ENCODE assay signal across 15 mouse cellular contexts in the genomic region with DNA sequence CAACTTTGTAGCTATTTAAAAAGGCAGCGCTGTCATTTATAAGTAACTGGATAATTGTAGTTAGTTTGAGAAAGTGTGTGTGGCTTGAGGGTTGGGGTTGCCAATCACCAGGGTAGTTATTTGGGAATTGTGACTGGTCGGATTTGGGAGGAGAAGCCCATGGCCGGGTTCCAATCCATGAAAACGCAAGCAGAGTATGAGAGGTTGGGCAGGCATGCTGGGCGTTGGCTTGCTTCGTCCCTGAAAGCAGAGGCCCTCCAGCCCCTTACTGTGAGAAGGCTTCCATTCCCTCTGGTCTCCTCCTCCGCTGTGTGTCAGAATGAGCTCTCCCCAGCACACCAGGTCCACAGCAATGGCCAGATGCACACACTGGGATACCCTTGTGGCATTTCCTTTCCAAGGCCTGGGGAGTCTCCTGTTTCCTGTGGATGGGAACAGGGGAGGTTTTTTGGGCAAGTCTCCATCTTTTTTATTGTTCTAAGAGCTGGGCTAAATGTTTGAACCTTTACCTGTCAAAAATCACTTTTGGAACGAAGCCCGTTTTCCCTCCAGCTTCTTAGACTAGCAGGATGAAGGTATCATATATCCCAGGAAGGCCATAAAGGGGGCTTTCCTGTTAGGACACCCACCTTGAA. TPM values are rescaled to one million over a fixed set of nuclear protein-coding genes. Genes with fewer than 3 reads are reported as not detected.
A peak's percentile ranks its signal among the peaks of the same experiment; 100 is the strongest.
DNase-seq lines count a peak whose midpoint lies in the region; ATAC-seq lines count a peak whose summit lies in the region.
"Had no signal": no experiment of that assay in that cellular context is flagged by ENCODE, and none has a peak within 500 bp of the region (broad histone marks: within the 10 kb centered on the region; RNA-seq: fewer than 3 reads in every experiment).

No protein-coding gene starts in this region.

- no peak overlapping the region for H3K9ac ChIP-seq in embryonic facial prominence, embryonic 14.5 days (ENCODE audit: low read depth, low read length)
- H3K9ac ChIP-seq in heart, embryonic 16.5 days (ENCODE audit: low read length) = no peak overlapping the region
- H3K9ac ChIP-seq in limb, embryonic 11.5 days (ENCODE audit: low read length) = no peak overlapping the region
- H3K9ac ChIP-seq: hindbrain, embryonic 14.5 days; liver, postnatal 0 days; midbrain, embryonic 13.5 days; neural tube, embryonic 15.5 days had no signal

- H3K4me1 ChIP-seq in heart, embryonic 10.5 days = peaks cover 25% of the 10 kb centered on the region
- peaks cover 18% of the 10 kb centered on the region for H3K4me1 ChIP-seq in embryonic facial prominence, embryonic 14.5 days (ENCODE audit: control insufficient read depth, insufficient read depth, low read length)
- H3K4me1 ChIP-seq in heart, embryonic 16.5 days (ENCODE audit: control insufficient read depth, insufficient read depth, low read length) = peaks cover 16% of the 10 kb centered on the region; the same call in 1 of the 2 replicates
- H3K4me1 ChIP-seq in limb, embryonic 11.5 days (ENCODE audit: control insufficient read depth, insufficient read depth, low read length) = peaks cover 20% of the 10 kb centered on the region; the same call in 1 of the 2 replicates
- H3K4me1 ChIP-seq: midbrain, embryonic 13.5 days had no signal

- 73% methylated on average over 9 of the region's 9 CpGs for WGBS in heart, embryonic 10.5 days
- 35% methylated on average over 9 of the region's 9 CpGs for WGBS in embryonic facial prominence, embryonic 14.5 days
- WGBS in heart, embryonic 16.5 days = 50% methylated on average over 9 of the region's 9 CpGs
- 58% methylated on average over 9 of the region's 9 CpGs for WGBS in limb, embryonic 11.5 days

- H3K4me3 ChIP-seq in heart, embryonic 10.5 days = no peak overlapping the region
- no peak overlapping the region for H3K4me3 ChIP-seq in embryonic facial prominence, embryonic 14.5 days (ENCODE audit: low read depth, low read length)
- no peak overlapping the region for H3K4me3 ChIP-seq in heart, embryonic 16.5 days (ENCODE audit: low read length)
- H3K4me3 ChIP-seq in limb, embryonic 11.5 days (ENCODE audit: low read depth, low read length) = no peak overlapping the region
- H3K4me3 ChIP-seq: midbrain, embryonic 13.5 days; neural tube, embryonic 15.5 days had no signal

- H3K27me3 ChIP-seq in heart, embryonic 10.5 days (ENCODE audit: insufficient read depth, poor library complexity, severe bottlenecking) = no peaks in the 10 kb centered on the region
- H3K27me3 ChIP-seq in embryonic facial prominence, embryonic 14.5 days (replicated peaks; ENCODE audit: control insufficient read depth, insufficient read depth, low read length) = no peaks in the 10 kb centered on the region
- no peaks in the 10 kb centered on the region for H3K27me3 ChIP-seq in heart, embryonic 16.5 days (ENCODE audit: control insufficient read depth, insufficient read depth, low read length)
- no peaks in the 10 kb centered on the region for H3K27me3 ChIP-seq in limb, embryonic 11.5 days (ENCODE audit: control insufficient read depth, insufficient read depth, low read length)
- H3K27me3 ChIP-seq: midbrain, embryonic 13.5 days; neural tube, embryonic 15.5 days had no signal

- no peak overlapping the region for H3K27ac ChIP-seq in heart, embryonic 10.5 days
- peak overlapping the region; percentile 31 for H3K27ac ChIP-seq in embryonic facial prominence, embryonic 14.5 days (replicated peaks; ENCODE audit: low read depth, low read length)
- H3K27ac ChIP-seq in heart, embryonic 16.5 days (ENCODE audit: low read length) = peak overlapping the region; percentile 14; the same call in 1 of the 2 replicates
- H3K27ac ChIP-seq in limb, embryonic 11.5 days (replicated peaks; ENCODE audit: low read depth, low read length) = peak overlapping the region; percentile 11; the same call in 1 of the 2 replicates
- H3K27ac ChIP-seq: hindbrain, embryonic 14.5 days; midbrain, embryonic 13.5 days; neural tube, embryonic 15.5 days had no signal

- H3K36me3 ChIP-seq in heart, embryonic 10.5 days = no peaks in the 10 kb centered on the region; the same call in 1 of the 2 replicates
- peaks cover 13% of the 10 kb centered on the region for H3K36me3 ChIP-seq in embryonic facial prominence, embryonic 14.5 days (ENCODE audit: control insufficient read depth, insufficient read depth, low read length)
- H3K36me3 ChIP-seq in heart, embryonic 16.5 days (ENCODE audit: control insufficient read depth, insufficient read depth) = peaks cover 2% of the 10 kb centered on the region; the same call in 1 of the 2 replicates
- H3K36me3 ChIP-seq in limb, embryonic 11.5 days (ENCODE audit: control insufficient read depth, insufficient read depth, low read length) = no peaks in the 10 kb centered on the region; the same call in 1 of the 2 replicates

- no peak overlapping the region for H3K4me2 ChIP-seq in embryonic facial prominence, embryonic 14.5 days (ENCODE audit: low read depth, low read length)
- H3K4me2 ChIP-seq in heart, embryonic 16.5 days (ENCODE audit: low read depth, low read length) = no peak overlapping the region
- H3K4me2 ChIP-seq in limb, embryonic 11.5 days (ENCODE audit: low read depth, severe bottlenecking) = no peak overlapping the region
- H3K4me2 ChIP-seq: hindbrain, embryonic 14.5 days; midbrain, embryonic 13.5 days; neural tube, embryonic 15.5 days had no signal

- ATAC-seq in embryonic facial prominence, embryonic 14.5 days (ENCODE audit: low read depth) = peak; percentile 80
- no peak; the same call in 1 of the 2 replicates for ATAC-seq in heart, embryonic 16.5 days (replicated peaks; ENCODE audit: extremely low read depth, insufficient read depth, low FRiP score)
- no peak for ATAC-seq in limb, embryonic 11.5 days (ENCODE audit: insufficient number of reproducible peaks, low FRiP score, low TSS enrichment, low read depth)
- ATAC-seq in inflammation-experienced regulatory T-cells, adult 6 months = no peak
- ATAC-seq: liver, postnatal 0 days; midbrain, embryonic 13.5 days had no signal

- DNase-seq in heart, adult 11 months = peak; percentile 97
- DNase-seq in heart, embryonic 10.5 days (ENCODE audit: low spot score) = no peak
- DNase-seq in embryonic facial prominence, embryonic 14.5 days (ENCODE audit: low spot score) = peak; percentile 81
- no peak for DNase-seq in limb, embryonic 11.5 days (ENCODE audit: low spot score)
- DNase-seq in adrenal gland, adult 8-10 months = no peak
- DNase-seq in adrenal gland, adult 18-20 months (ENCODE audit: low spot score in 2 of 2) = no peak
- DNase-seq: layer of hippocampus, postnatal 36 days; liver, postnatal 0 days; right cerebral cortex, postnatal 4 days; thymus, postnatal 36 days had no signal

- no peaks in the 10 kb centered on the region for H3K9me3 ChIP-seq in heart, embryonic 10.5 days
- H3K9me3 ChIP-seq in embryonic facial prominence, embryonic 14.5 days (ENCODE audit: control insufficient read depth, low read length) = no peaks in the 10 kb centered on the region
- H3K9me3 ChIP-seq in heart, embryonic 16.5 days (replicated peaks; ENCODE audit: control insufficient read depth, low read length) = no peaks in the 10 kb centered on the region
- H3K9me3 ChIP-seq in limb, embryonic 11.5 days (ENCODE audit: control insufficient read depth, low read length) = no peaks in the 10 kb centered on the region
- H3K9me3 ChIP-seq: midbrain, embryonic 13.5 days; neural tube, embryonic 15.5 days had no signal

RNA-seq across cellular contexts. Expression of a gene that starts 46.2 kb away (rescaled TPM):
- polyA plus RNA-seq in heart, embryonic 10.5 days (2016; fragmentation: Nextera tagmentation; extraction: Ambion mirVana) = 15.2 and 18.5 TPM in 2 replicates
- polyA plus RNA-seq in embryonic facial prominence, embryonic 14.5 days (2014; fragmentation: Nextera tagmentation; extraction: Ambion mirVana) = 26.7 and 29.8 TPM in 2 replicates
- polyA plus RNA-seq in heart, embryonic 16.5 days (2015; fragmentation: Nextera tagmentation; extraction: Ambion mirVana) = 9.2 and 14.4 TPM in 2 replicates
- 35.0 and 37.9 TPM in 2 replicates for polyA plus RNA-seq in limb, embryonic 11.5 days (2014; fragmentation: Nextera tagmentation; extraction: Ambion mirVana)
- total RNA-seq in adrenal gland, adult 8-10 months (2022) = 10 to 100 TPM; 54.5 to 77.3 (median 65.8) TPM
- total RNA-seq in adrenal gland, adult 18-20 months (2021) = 10 to 100 TPM; 56.1 to 56.8 TPM
- polyA plus RNA-seq in inflammation-experienced regulatory T-cells, adult 6 months (2017; shearing (Covaris generic)) = 10 to 100 TPM in 1 of 3 experiments, 1 to 10 TPM in 2; 5.4 to 11.4 (median 6.1) TPM

Comparison
In these comparisons a context has a peak if more than half of its experiments do, and no peak if none do; other contexts are left out.
1. DNase-seq: peak in heart, adult 11 months (single experiment) and embryonic facial prominence, embryonic 14.5 days (single experiment); none in heart, embryonic 10.5 days (single experiment), limb, embryonic 11.5 days (single experiment), adrenal gland, adult 8-10 months (single experiment) and adrenal gland, adult 18-20 months (0 of 2).